Mouse (Mus musculus): ENCODE measurements around the gene Serf1.
"Not testable (repeated sequence)": the region's sequence is repeated elsewhere in the genome, so short reads cannot be mapped to it uniquely, and the experiment has no call there.

Serf1 gene

GRCm38 (mm10) chr13:100107652-100108472 is at the start of gene Serf1:
TSS of gene Serf1 (plus strand) at chr13:100108012.
- ChIA-PET POLR2A (interaction anchor here in 2 of 4 experiments (0.6 to 1.6 kb wide), 4 partner anchors 13 to 17 kb away, joined by 3 read pairs; partner anchors contain the start of gene Smn1 (in 1 of the 2)), CTCF (no interaction called here)

- ChIA-PET CTCF (interaction anchor here in 1 of 4 experiments (1.0 kb wide), 1 partner anchor 20 kb away, joined by 3 read pairs; no protein-coding TSS in a partner anchor), POLR2A (interaction anchor here in 1 of 4 experiments (0.7 kb wide), 1 partner anchor 631 kb away, joined by 3 read pairs; no protein-coding TSS in a partner anchor)
Measured at GRCm38 (mm10) chr13:100063936-100064335, 43.9 kb upstream of the Serf1 start.

- CTCF ChIA-PET: interaction anchor here in 1 of 4 experiments (1.1 kb wide), 1 partner anchor 44 kb away, joined by 5 read pairs; no protein-coding TSS in a partner anchor
- POLR2A ChIA-PET: interaction anchor here in 2 of 4 experiments (0.9 to 1.7 kb wide), 4 partner anchors 20 to 424 kb away, joined by 3 to 8 read pairs (median 4); partner anchors contain the start of genes Bdp1 (in 1 of the 2) and Gtf2h2 (in 1 of the 2)
Measured at GRCm38 (mm10) chr13:100067821-100068220, 40.0 kb upstream of the Serf1 start.

- POLR2A ChIA-PET: interaction anchor here in 1 of 4 experiments (0.6 kb wide), 1 partner anchor 32 kb away, joined by 3 read pairs; the partner anchor contains the start of gene Bdp1
- CTCF ChIA-PET: no interaction called here
Measured at GRCm38 (mm10) chr13:100071473-100071872, 36.3 kb upstream of the Serf1 start.

GRCm38 (mm10) chr13:100098808-100099207 is 9.0 kb upstream of the Serf1 start:
- CTCF ChIA-PET: no interaction called here
- POLR2A ChIA-PET: interaction anchor here in 2 of 4 experiments (0.5 to 0.9 kb wide), 2 partner anchors 10 to 62 kb away, joined by 3 read pairs; no protein-coding TSS in a partner anchor

- ChIA-PET POLR2A (interaction anchor here in 3 of 4 experiments (0.6 to 1.6 kb wide), 18 partner anchors 19 to 641 kb away, joined by 3 to 9 read pairs (median 4); partner anchors contain the start of genes Mccc2 (in 2 of the 3), Ak6 (in 1 of the 3), Gtf2h2 (in 1 of the 3) and Mrps36 (in 1 of the 3)), CTCF (interaction anchor here in 1 of 4 experiments (0.8 kb wide), 1 partner anchor 101 kb away, joined by 4 read pairs; no protein-coding TSS in a partner anchor)
Measured at GRCm38 (mm10) chr13:100103052-100103658, 4.7 kb upstream of the Serf1 start.

- CTCF ChIA-PET: interaction anchor here in 3 of 4 experiments (0.6 to 0.8 kb wide), 5 partner anchors 68 to 707 kb away, joined by 3 to 4 read pairs (median 4); no protein-coding TSS in a partner anchor
- POLR2A ChIA-PET: interaction anchor here in 3 of 4 experiments (0.6 to 1.6 kb wide), 35 partner anchors 9 to 1003 kb away, joined by 3 to 10 read pairs (median 3); partner anchors contain the start of genes Smn1 (in 3 of the 3), Ak6 (in 2 of the 3), Gtf2h2 (in 2 of the 3) and Mccc2 (in 2 of the 3)
Measured at GRCm38 (mm10) chr13:100103748-100104254, 4.0 kb upstream of the Serf1 start, which contains the start of gene Bdp1. TSS of gene Bdp1 (minus strand) at chr13:100104070.

- ChIA-PET POLR2A (interaction anchor here in 1 of 4 experiments (1.0 kb wide), 1 partner anchor 8 kb away, joined by 3 read pairs; the partner anchor contains the start of gene Bdp1), CTCF (interaction anchor here in 2 of 4 experiments (0.5 to 0.7 kb wide), 3 partner anchors 356 to 380 kb away, joined by 3 read pairs; partner anchors contain the start of gene Gtf2h2 (in 1 of the 2))
Measured at GRCm38 (mm10) chr13:100112218-100112972, 4.6 kb downstream of the Serf1 start.

GRCm38 (mm10) chr13:100123970-100124369 is 16.2 kb downstream of the Serf1 start:
- ChIA-PET CTCF (no interaction called here), POLR2A (interaction anchor here in 3 of 4 experiments (0.6 to 1.7 kb wide), 6 partner anchors 9 to 27 kb away, joined by 3 to 6 read pairs (median 4); partner anchors contain the start of genes Bdp1 (in 1 of the 3) and Serf1 (in 1 of the 3))

GRCm38 (mm10) chr13:100124423-100125257 is 16.8 kb downstream of the Serf1 start, which contains the start of gene Smn1:
TSS of gene Smn1 (plus strand) at chr13:100124852.
- POLR2A ChIA-PET: interaction anchor here in 3 of 4 experiments (0.6 to 1.9 kb wide), 13 partner anchors 10 to 337 kb away, joined by 3 to 10 read pairs (median 4); partner anchors contain the start of genes Bdp1 (in 3 of the 3) and Serf1 (in 1 of the 3)
- CTCF ChIA-PET: interaction anchor here in 1 of 4 experiments (0.7 kb wide), 1 partner anchor 1094 kb away, joined by 3 read pairs; no protein-coding TSS in a partner anchor

GRCm38 (mm10) chr13:100125258-100125643 is 17.4 kb downstream of the Serf1 start:
- ChIA-PET CTCF (interaction anchor here in 1 of 4 experiments (0.7 kb wide), 1 partner anchor 1093 kb away, joined by 3 read pairs; no protein-coding TSS in a partner anchor), POLR2A (interaction anchor here in 3 of 4 experiments (0.6 to 1.9 kb wide), 12 partner anchors 9 to 337 kb away, joined by 3 to 10 read pairs (median 4); partner anchors contain the start of gene Bdp1 (in 3 of the 3))

GRCm38 (mm10) chr13:100141646-100142314 is 34.0 kb downstream of the Serf1 start:
- CTCF ChIA-PET: no interaction called here
- POLR2A ChIA-PET: interaction anchor here in 1 of 4 experiments (0.6 to 1.5 kb wide), 2 partner anchors 16 to 362 kb away, joined by 3 to 10 read pairs; partner anchors contain the start of gene Smn1

GRCm38 (mm10) chr13:100152659-100153058 is 44.8 kb downstream of the Serf1 start:
- ChIA-PET CTCF (no interaction called here), POLR2A (no interaction called here)

GRCm38 (mm10) chr13:100156624-100157023 is 48.8 kb downstream of the Serf1 start:
- POLR2A ChIA-PET: no interaction called here
- CTCF ChIA-PET: interaction anchor here in 1 of 4 experiments (0.6 kb wide), 1 partner anchor 155 kb away, joined by 3 read pairs; no protein-coding TSS in a partner anchor

GRCm38 (mm10) chr13:100161171-100161870 is 53.5 kb downstream of the Serf1 start:
- CTCF ChIA-PET: not testable (repeated sequence)
- POLR2A ChIA-PET: interaction anchor here in 1 of 4 experiments (0.6 kb wide), 1 partner anchor 332 kb away, joined by 3 read pairs; no protein-coding TSS in a partner anchor

Data from embryonic stem cell, embryonic (primary cell).